ENCODE assay signal across 7 mouse cellular contexts in the genomic region with DNA sequence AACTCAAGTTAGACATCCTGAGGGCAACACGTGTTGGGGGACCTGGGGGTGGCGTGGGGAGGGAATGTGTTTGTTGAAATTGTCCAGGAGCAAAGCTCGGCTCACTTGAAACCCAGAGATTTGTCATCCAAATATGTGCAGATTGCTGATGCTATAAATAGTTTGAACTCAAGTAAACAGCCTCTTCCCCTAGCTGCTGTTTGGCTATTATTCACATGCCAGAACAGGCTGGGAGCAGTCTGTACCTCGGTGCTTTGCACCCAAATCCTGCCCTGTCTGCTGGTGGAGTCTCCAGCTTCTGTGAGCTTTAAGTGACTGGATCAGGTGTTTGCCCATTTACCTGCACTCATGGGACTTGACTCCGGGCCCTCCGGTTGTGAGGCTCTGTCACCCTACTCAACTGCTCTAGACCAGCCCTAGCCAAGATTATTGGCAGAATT. TPM values are rescaled to one million over a fixed set of nuclear protein-coding genes. Genes with fewer than 3 reads are reported as not detected.
DNase-seq lines count a peak whose midpoint lies in the region; ATAC-seq and TF ChIP-seq lines count a peak whose summit lies in the region.

No protein-coding gene starts in this region.

- H3K9ac ChIP-seq in embryonic facial prominence, embryonic 14.5 days (ENCODE audit: low read depth, low read length), result no peak overlapping the region

- peaks cover 39% of the 10 kb centered on the region for H3K79me2 ChIP-seq in myocyte (ENCODE audit: control insufficient read depth, insufficient read depth)

- H3K27ac ChIP-seq in embryonic facial prominence, embryonic 14.5 days (replicated peaks; ENCODE audit: low read depth, low read length), result peak overlapping the region; percentile 64

- no peak overlapping the region; the same call in 1 of the 2 replicates for H3K4me2 ChIP-seq in embryonic facial prominence, embryonic 14.5 days (ENCODE audit: low read depth, low read length)
- peak overlapping the region; percentile 69 for H3K4me2 ChIP-seq in myocyte (ENCODE audit: low read depth)

- H3K9me3 ChIP-seq in embryonic facial prominence, embryonic 14.5 days (ENCODE audit: control insufficient read depth, low read length), result no peaks in the 10 kb centered on the region

- intact Hi-C loops in heart, postnatal 25 days (cut with DNase I), result no loop called here

- no peaks in the 10 kb centered on the region for H3K36me3 ChIP-seq in embryonic facial prominence, embryonic 14.5 days (ENCODE audit: control insufficient read depth, insufficient read depth, low read length)
- H3K36me3 ChIP-seq in myocyte (ENCODE audit: control insufficient read depth, insufficient read depth), result no peaks in the 10 kb centered on the region

- H3ac ChIP-seq in myocyte (ENCODE audit: control insufficient read depth, insufficient read length), result no peak overlapping the region

- peak; percentile 76 for ATAC-seq in embryonic facial prominence, embryonic 14.5 days (ENCODE audit: low read depth)

- peak; percentile 40 for DNase-seq in ovary, adult 18-20 months (ENCODE audit: low spot score)
- DNase-seq in ovary, postnatal 10 days (ENCODE audit: low spot score), result no peak
- peak; percentile 60 for DNase-seq in embryonic facial prominence, embryonic 14.5 days (ENCODE audit: low spot score)
- peak; percentile 52 for DNase-seq in heart, postnatal 25 days (ENCODE audit: low spot score)
- DNase-seq in layer of hippocampus, postnatal 36 days, result peak; percentile 58 to 63
- no peak for DNase-seq in yolk sac, embryonic 10.5 days (ENCODE audit: low spot score)

- no peaks in the 10 kb centered on the region for H3K27me3 ChIP-seq in embryonic facial prominence, embryonic 14.5 days (replicated peaks; ENCODE audit: control insufficient read depth, insufficient read depth, low read length)
- H3K27me3 ChIP-seq in myocyte (ENCODE audit: control insufficient read depth, insufficient read depth, insufficient read length), result no peaks in the 10 kb centered on the region

- 49% methylated on average over 6 of the region's 6 CpGs for WGBS in embryonic facial prominence, embryonic 14.5 days

- H3K4me1 ChIP-seq in embryonic facial prominence, embryonic 14.5 days (ENCODE audit: control insufficient read depth, insufficient read depth, low read length), result peaks cover 19% of the 10 kb centered on the region

- no peak for TF ChIP-seq POLR2A in myocyte (IDR thresholded peaks at IDR 0.05; ENCODE audit: insufficient read length, low read depth)

- no peak overlapping the region for H3K4me3 ChIP-seq in embryonic facial prominence, embryonic 14.5 days (ENCODE audit: low read depth, low read length)
- no peak overlapping the region for H3K4me3 ChIP-seq in myocyte

TF ChIP-seq in myocyte, 11 proteins besides CTCF, POLR2A, EP300 and RAD21:
- TF ChIP-seq MAX (IDR thresholded peaks at IDR 0.05; ENCODE audit: low read depth), result no peak
- TF ChIP-seq TCF12 (IDR thresholded peaks at IDR 0.05; ENCODE audit: insufficient read depth, poor library complexity, severe bottlenecking), result no peak
- no peak for TF ChIP-seq POLR2AphosphoS2 (IDR thresholded peaks at IDR 0.05; ENCODE audit: insufficient read length, low read depth)
- TF ChIP-seq TCF3 (IDR thresholded peaks at IDR 0.05; ENCODE audit: insufficient read length, low read depth), result no peak
- no peak for TF ChIP-seq MYOD1 (IDR thresholded peaks at IDR 0.05; ENCODE audit: control insufficient read depth in 1 of 3, insufficient read length in 2 of 3, low read depth in 2 of 3)
- TF ChIP-seq E2F4 (IDR thresholded peaks at IDR 0.05; ENCODE audit: insufficient read depth), result no peak
- TF ChIP-seq MYOG (IDR thresholded peaks at IDR 0.05; ENCODE audit: control insufficient read depth in 1 of 3, insufficient read depth in 1 of 3, insufficient read length in 2 of 3, low read depth in 2 of 3), result no peak
- peak; percentile 31 for TF ChIP-seq SRF (IDR thresholded peaks at IDR 0.05; ENCODE audit: control insufficient read depth, insufficient read length, low read depth)
- TF ChIP-seq REST (IDR thresholded peaks at IDR 0.05; ENCODE audit: insufficient read depth, insufficient read length), result no peak

RNA-seq across cellular contexts. Expression of gene Pkig, which starts 27.6 kb away (rescaled TPM):
- 153 and 165 TPM in 2 replicates for polyA plus RNA-seq in embryonic facial prominence, embryonic 14.5 days (2014; fragmentation: Nextera tagmentation; extraction: Ambion mirVana)
- total RNA-seq in heart, postnatal 25 days (2021), result 100 to 1,000 TPM; 211 to 235 TPM
- 10 to 100 TPM; 86.8 to 92.5 TPM for total RNA-seq in layer of hippocampus, postnatal 36 days (2021)
- polyA plus RNA-seq in myocyte (2012; fragmentation: generic; extraction: Trizol), result 799 TPM

RNA-seq across cellular contexts. Expression of gene Serinc3, which starts 40.9 kb away (rescaled TPM):
- 43.0 and 53.0 TPM in 2 replicates for polyA plus RNA-seq in embryonic facial prominence, embryonic 14.5 days (2014; fragmentation: Nextera tagmentation; extraction: Ambion mirVana)
- 100 to 1,000 TPM; 291 to 357 TPM for total RNA-seq in heart, postnatal 25 days (2021)
- total RNA-seq in layer of hippocampus, postnatal 36 days (2021), result 100 to 1,000 TPM; 177 to 202 TPM
- polyA plus RNA-seq in myocyte (2012; fragmentation: generic; extraction: Trizol), result 88.9 TPM

Comparison
In these comparisons a context has a peak if more than half of its experiments do, and no peak if none do; other contexts are left out.
1. DNase-seq: peak in ovary, adult 18-20 months (single experiment), embryonic facial prominence, embryonic 14.5 days (single experiment), heart, postnatal 25 days (single experiment) and layer of hippocampus, postnatal 36 days (2 of 2); none in ovary, postnatal 10 days (single experiment) and yolk sac, embryonic 10.5 days (single experiment).